Mouse (Mus musculus): Measurements from ENCODE around the gene Cep57l1. TPM values are rescaled to one million over a fixed set of nuclear protein-coding genes. Genes with fewer than 3 reads are reported as not detected.
A peak's percentile ranks its signal among the peaks of the same experiment; 100 is the strongest.

The Cep57l1 gene
- polyA plus RNA-seq, 1 experiment: 8.5 TPM

DNA sequence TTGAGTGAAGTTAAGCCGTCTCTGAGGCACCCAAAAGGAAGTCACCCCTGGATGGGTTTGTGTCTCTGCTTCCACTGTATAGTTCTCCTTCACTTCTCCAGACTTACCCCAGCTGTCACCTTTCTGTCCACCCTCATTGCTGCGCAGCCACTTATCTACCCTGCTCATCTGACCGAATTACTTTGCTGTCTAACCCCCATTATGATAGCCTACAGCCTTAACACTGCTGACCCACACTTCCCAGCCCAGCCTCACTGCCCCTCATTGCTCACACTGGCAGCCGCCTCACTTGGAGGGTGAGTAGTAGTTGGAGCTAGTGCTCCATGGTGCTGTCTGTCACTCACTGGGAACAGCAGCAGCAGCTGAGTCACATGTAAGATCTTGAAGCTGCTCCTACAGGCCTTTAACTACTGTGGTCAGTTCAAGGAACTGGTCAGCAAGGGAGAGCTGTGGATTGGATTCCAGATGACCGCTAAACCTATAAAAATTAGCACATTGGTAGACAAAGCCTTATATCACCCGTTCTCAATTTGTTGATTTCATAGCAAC, 4.7 kb upstream of the Cep57l1 start:
- no peak for DNase-seq (ENCODE audit: low read depth)
- no peak for TF ChIP-seq POLR2A (IDR thresholded peaks at IDR 0.05; ENCODE audit: borderline replicate concordance, extremely low read depth, insufficient read depth, insufficient read length, poor library complexity, severe bottlenecking)
- TF ChIP-seq CTCF (IDR thresholded peaks at IDR 0.05; ENCODE audit: borderline replicate concordance, extremely low read depth, insufficient read depth, insufficient read length): no peak

- DNase-seq (ENCODE audit: low read depth): no peak
- no peak for TF ChIP-seq POLR2A (IDR thresholded peaks at IDR 0.05; ENCODE audit: borderline replicate concordance, extremely low read depth, insufficient read depth, insufficient read length, poor library complexity, severe bottlenecking)
- TF ChIP-seq CTCF (IDR thresholded peaks at IDR 0.05; ENCODE audit: borderline replicate concordance, extremely low read depth, insufficient read depth, insufficient read length): no peak
Measured at GRCm38 (mm10) chr10:41812566-41812965, 2.9 kb upstream of the Cep57l1 start.

GRCm38 (mm10) chr10:41810564-41811455, 1.1 kb upstream of the Cep57l1 start:
- DNase-seq (ENCODE audit: low read depth): peak; percentile 40
- no peak for TF ChIP-seq CTCF (IDR thresholded peaks at IDR 0.05; ENCODE audit: borderline replicate concordance, extremely low read depth, insufficient read depth, insufficient read length)
- no peak for TF ChIP-seq POLR2A (IDR thresholded peaks at IDR 0.05; ENCODE audit: borderline replicate concordance, extremely low read depth, insufficient read depth, insufficient read length, poor library complexity, severe bottlenecking)

DNA sequence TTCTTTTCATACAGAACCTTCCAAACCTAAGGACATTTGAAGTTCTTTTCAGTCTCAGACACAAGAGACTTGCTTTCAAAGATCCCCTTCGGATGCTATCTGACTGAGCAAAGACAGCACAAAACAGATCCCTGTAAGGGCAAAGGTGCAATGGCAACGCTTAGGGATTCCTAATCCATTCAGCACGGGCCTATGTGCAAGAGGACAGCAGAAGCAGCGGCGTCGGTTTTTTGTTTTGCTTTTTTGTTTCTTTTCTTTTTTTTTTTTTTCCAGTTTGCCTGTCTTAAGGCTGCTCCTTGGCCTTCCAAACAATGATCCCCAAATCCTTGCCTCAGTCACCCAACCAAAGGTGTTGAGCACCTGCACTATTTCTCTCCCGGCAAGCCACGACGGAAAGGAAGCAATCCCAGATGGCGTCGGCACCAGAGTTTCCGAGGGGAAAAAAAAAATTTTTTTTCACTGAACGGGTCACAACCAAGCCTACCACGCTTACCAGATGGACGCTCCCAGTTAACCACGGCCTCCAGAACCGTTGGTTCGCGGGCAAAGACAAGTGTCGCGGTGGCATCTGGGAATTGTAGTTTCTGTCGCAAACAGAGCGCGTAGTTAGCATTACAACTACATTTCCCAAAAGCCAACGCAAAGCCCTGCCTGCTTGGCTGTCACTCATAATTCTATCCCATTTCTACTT, 446 bp downstream of the Cep57l1 start:
- DNase-seq (ENCODE audit: low read depth): peak; percentile 98
- TF ChIP-seq POLR2A (IDR thresholded peaks at IDR 0.05; ENCODE audit: borderline replicate concordance, extremely low read depth, insufficient read depth, insufficient read length, poor library complexity, severe bottlenecking): no peak
- TF ChIP-seq CTCF (IDR thresholded peaks at IDR 0.05; ENCODE audit: borderline replicate concordance, extremely low read depth, insufficient read depth, insufficient read length): no peak

DNA sequence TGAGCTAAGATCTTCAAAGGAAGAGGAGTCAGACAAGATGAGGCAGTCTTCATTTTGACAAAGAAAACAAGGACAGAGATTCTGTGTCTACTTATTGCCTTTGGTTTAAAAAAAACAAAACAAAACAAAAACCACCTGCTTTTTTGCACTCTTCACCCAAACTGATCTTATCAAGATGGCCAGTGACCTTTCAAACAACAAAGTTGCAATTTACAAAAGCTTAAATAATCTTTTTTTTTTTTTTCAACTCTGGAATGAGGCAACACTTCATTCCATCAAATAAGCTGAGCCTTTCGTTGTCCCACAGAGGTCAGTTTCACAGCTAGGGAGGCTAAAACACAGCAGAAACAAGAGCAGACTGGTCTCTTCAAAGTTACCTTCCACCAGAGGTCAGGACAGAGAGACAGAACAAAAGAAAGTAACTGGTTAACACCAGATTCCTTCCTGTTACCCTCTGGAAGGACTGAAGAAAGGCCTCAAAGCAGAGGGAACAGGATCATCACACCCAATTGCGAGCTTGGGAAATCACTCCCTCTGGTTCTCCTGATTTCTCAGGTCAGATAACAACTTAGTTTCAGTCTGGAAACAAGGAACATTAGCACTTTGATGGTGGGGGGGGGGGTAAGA, 3.8 kb downstream of the Cep57l1 start:
- no peak for TF ChIP-seq CTCF (IDR thresholded peaks at IDR 0.05; ENCODE audit: borderline replicate concordance, extremely low read depth, insufficient read depth, insufficient read length)
- TF ChIP-seq POLR2A (IDR thresholded peaks at IDR 0.05; ENCODE audit: borderline replicate concordance, extremely low read depth, insufficient read depth, insufficient read length, poor library complexity, severe bottlenecking): no peak
- DNase-seq (ENCODE audit: low read depth): no peak

GRCm38 (mm10) chr10:41804711-41805110, 5.0 kb downstream of the Cep57l1 start:
- no peak for TF ChIP-seq POLR2A (IDR thresholded peaks at IDR 0.05; ENCODE audit: borderline replicate concordance, extremely low read depth, insufficient read depth, insufficient read length, poor library complexity, severe bottlenecking)
- TF ChIP-seq CTCF (IDR thresholded peaks at IDR 0.05; ENCODE audit: borderline replicate concordance, extremely low read depth, insufficient read depth, insufficient read length): no peak
- no peak for DNase-seq (ENCODE audit: low read depth)

DNA sequence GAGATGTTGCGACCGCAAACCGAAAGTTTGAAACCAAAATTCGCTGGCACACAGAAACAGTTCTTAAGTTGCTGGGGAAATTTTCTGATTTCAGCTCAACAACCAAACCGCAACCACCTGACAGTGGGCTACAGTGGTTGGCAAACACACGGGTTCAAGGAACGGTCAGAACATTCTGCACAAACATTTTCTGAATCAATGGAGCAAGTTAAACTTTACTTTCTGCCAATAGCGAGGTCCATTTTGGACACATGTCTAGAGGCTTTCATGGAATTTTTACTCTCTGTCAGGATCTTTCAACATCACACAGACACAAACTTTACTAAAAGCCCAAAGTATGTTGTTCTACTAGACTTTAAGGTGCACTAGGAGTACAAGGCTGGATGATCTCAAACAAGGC, 6.2 kb downstream of the Cep57l1 start:
- DNase-seq (ENCODE audit: low read depth): no peak
- TF ChIP-seq CTCF (IDR thresholded peaks at IDR 0.05; ENCODE audit: borderline replicate concordance, extremely low read depth, insufficient read depth, insufficient read length) (no peak), POLR2A (IDR thresholded peaks at IDR 0.05; ENCODE audit: borderline replicate concordance, extremely low read depth, insufficient read depth, insufficient read length, poor library complexity, severe bottlenecking) (no peak)

GRCm38 (mm10) chr10:41797253-41797652, 12.4 kb downstream of the Cep57l1 start:
- DNase-seq (ENCODE audit: low read depth): no peak
- no peak for TF ChIP-seq CTCF (IDR thresholded peaks at IDR 0.05; ENCODE audit: borderline replicate concordance, extremely low read depth, insufficient read depth, insufficient read length)
- TF ChIP-seq POLR2A (IDR thresholded peaks at IDR 0.05; ENCODE audit: borderline replicate concordance, extremely low read depth, insufficient read depth, insufficient read length, poor library complexity, severe bottlenecking): no peak

- DNase-seq (ENCODE audit: low read depth): no peak
- TF ChIP-seq CTCF (IDR thresholded peaks at IDR 0.05; ENCODE audit: borderline replicate concordance, extremely low read depth, insufficient read depth, insufficient read length): no peak
- no peak for TF ChIP-seq POLR2A (IDR thresholded peaks at IDR 0.05; ENCODE audit: borderline replicate concordance, extremely low read depth, insufficient read depth, insufficient read length, poor library complexity, severe bottlenecking)
Measured at GRCm38 (mm10) chr10:41792375-41792774, 17.3 kb downstream of the Cep57l1 start.

DNA sequence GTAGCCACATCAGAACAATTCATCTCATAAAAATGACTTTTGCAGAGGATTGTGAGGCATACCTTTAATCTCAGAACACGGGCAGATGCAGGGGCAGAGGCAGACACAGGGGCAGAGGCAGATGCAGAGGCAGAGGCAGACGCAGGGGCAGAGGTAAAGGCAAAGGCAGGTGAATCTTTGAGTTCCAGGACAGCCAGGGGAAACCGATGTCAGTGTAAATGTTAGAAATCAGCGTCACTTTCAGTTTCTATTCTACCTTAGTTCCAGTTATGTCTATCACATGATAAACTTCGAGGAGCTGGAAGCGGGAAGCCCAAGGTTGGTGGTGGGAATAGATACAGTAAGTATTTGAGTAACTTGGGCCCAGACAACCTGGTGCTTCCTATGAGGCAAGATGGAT, 42.4 kb downstream of the Cep57l1 start:
- TF ChIP-seq CTCF (IDR thresholded peaks at IDR 0.05; ENCODE audit: borderline replicate concordance, extremely low read depth, insufficient read depth, insufficient read length): no peak
- TF ChIP-seq POLR2A (IDR thresholded peaks at IDR 0.05; ENCODE audit: borderline replicate concordance, extremely low read depth, insufficient read depth, insufficient read length, poor library complexity, severe bottlenecking): no peak
- no peak for DNase-seq (ENCODE audit: low read depth)

GRCm38 (mm10) chr10:41766280-41766679, 43.4 kb downstream of the Cep57l1 start:
- no peak for TF ChIP-seq CTCF (IDR thresholded peaks at IDR 0.05; ENCODE audit: borderline replicate concordance, extremely low read depth, insufficient read depth, insufficient read length)
- no peak for TF ChIP-seq POLR2A (IDR thresholded peaks at IDR 0.05; ENCODE audit: borderline replicate concordance, extremely low read depth, insufficient read depth, insufficient read length, poor library complexity, severe bottlenecking)
- peak; percentile 24 for DNase-seq (ENCODE audit: low read depth)
